Mouse (Mus musculus) heart, adult 2 months (tissue): ENCODE results near the gene Oprm1. TPM values are rescaled to one million over a fixed set of nuclear protein-coding genes. Genes with fewer than 3 reads are reported as not detected.

ENCODE experiments used
- DNase-seq, 2 experiments: peaks; one replicate each; pipeline ENCODE4 v3.0.0; 2021
- H3K27ac ChIP-seq: fragments of 200-600 bp; 2 replicates; pipeline ENCODE4 v1.8.1; 2022
- H3K27me3 ChIP-seq: fragments of 200-500 bp; 2 replicates; pipeline ENCODE4 v1.6.1; 2012; ENCODE audit warnings: mild to moderate bottlenecking, low read length, inconsistent platforms, mixed read lengths; ENCODE audit not compliant: control insufficient read depth, insufficient read depth
- H3K36me3 ChIP-seq: fragments of 200-500 bp; 2 replicates; pipeline ENCODE4 v1.6.1; 2012; ENCODE audit warnings: low read length, inconsistent platforms; ENCODE audit not compliant: control insufficient read depth, insufficient read depth
- H3K4me1 ChIP-seq: fragments of 200-500 bp; 2 replicates; pipeline ENCODE4 v1.6.1; 2011; ENCODE audit warnings: low read length; ENCODE audit not compliant: control insufficient read depth, insufficient read depth
- H3K4me3 ChIP-seq: fragments of 200-600 bp; 2 replicates; pipeline ENCODE4 v1.8.1; 2022
- H3K79me2 ChIP-seq: fragments of 200-500 bp; replicated peaks from 2 replicates; pipeline ENCODE4 v1.6.1; 2012; ENCODE audit warnings: mild to moderate bottlenecking, inconsistent platforms, low read length, moderate library complexity, mixed read lengths; ENCODE audit not compliant: control insufficient read depth, insufficient read depth
- H3K9ac ChIP-seq: fragments of 200-500 bp; 2 replicates; pipeline ENCODE4 v1.6.1; 2012; ENCODE audit warnings: low read depth, mild to moderate bottlenecking, control low read depth, inconsistent platforms, low read length, mixed read lengths
- CTCF ChIP-seq: fragments of 200-600 bp; IDR thresholded peaks from 2 replicates; pipeline ENCODE4 v1.8.1; 2022; ENCODE audit warnings: antibody characterized with exemption, mild to moderate bottlenecking, moderate library complexity
- EP300 ChIP-seq: fragments of 200-500 bp; IDR thresholded peaks from 2 replicates; pipeline ENCODE4 v1.6.1; 2011; ENCODE audit warnings: low read depth, low read length, control low read depth; ENCODE audit not compliant: insufficient read depth
- POLR2A ChIP-seq: fragments of 200-500 bp; IDR thresholded peaks from 2 replicates; pipeline ENCODE4 v1.6.1; 2011; ENCODE audit warnings: mild to moderate bottlenecking, low read depth, low read length, control low read depth; ENCODE audit not compliant: insufficient read depth
- WGBS: fragments of 180-500 bp; shearing (Covaris S2); methylation state at CpG from one replicate; pipeline ENCODE4 v1.1.7; 2018; 5-methylcytosine and 5-hydroxymethylcytosine counted together
- intact Hi-C: fragments of 180-260 bp; cut with DNase I; formaldehyde crosslinking; loops from one replicate; pipeline ENCODE4 v1.15.1; 2025
- polyA plus RNA-seq: library from polyadenylated mRNA; depleted of rRNA; stranded (reverse); fragments of >200 nt; gene quantifications from 2 replicates; pipeline ENCODE4 v1.2.3, GENCODE M21; 2012
- total RNA-seq, 2 experiments: library from RNA; stranded (reverse); gene quantifications; 2 replicates each; pipeline ENCODE4 v1.2.3; 2021

Oprm1 gene
- total and polyA plus RNA-seq, 3 experiments: not detected

DNA sequence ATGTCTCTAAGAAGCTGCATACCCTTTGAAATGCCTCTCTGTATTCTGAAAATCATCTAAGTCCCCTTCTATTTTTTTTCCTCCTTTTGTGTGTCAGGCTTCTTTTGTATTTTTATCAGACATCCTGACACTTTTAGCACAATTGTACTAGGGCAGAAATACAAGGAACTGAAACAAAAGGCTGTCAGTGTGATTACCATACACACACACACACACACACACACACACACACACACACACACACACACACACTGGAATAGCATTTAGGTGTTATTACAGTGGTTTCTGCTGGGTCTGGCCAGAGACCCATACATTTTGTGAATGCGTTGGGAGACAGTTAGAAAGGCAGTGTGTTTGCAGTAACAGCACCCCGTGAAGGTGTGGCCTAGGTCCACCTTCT, 275.2 kb downstream of the Oprm1 start:
- Histone ChIP-seq H3K27me3 (no peaks in the 10 kb centered on the region), H3K36me3 (no peaks in the 10 kb centered on the region), H3K79me2 (no peaks in the 10 kb centered on the region), H3K4me1 (no peaks in the 10 kb centered on the region), H3K27ac (no peak overlapping the region), H3K4me3 (no peak overlapping the region), H3K9ac (no peak overlapping the region)
- intact Hi-C loops: no loop called here
- no peak for DNase-seq
- 96% methylated on average over 2 of the region's 2 CpGs for WGBS
- TF ChIP-seq CTCF (no peak), EP300 (no peak), POLR2A (no peak)

DNA sequence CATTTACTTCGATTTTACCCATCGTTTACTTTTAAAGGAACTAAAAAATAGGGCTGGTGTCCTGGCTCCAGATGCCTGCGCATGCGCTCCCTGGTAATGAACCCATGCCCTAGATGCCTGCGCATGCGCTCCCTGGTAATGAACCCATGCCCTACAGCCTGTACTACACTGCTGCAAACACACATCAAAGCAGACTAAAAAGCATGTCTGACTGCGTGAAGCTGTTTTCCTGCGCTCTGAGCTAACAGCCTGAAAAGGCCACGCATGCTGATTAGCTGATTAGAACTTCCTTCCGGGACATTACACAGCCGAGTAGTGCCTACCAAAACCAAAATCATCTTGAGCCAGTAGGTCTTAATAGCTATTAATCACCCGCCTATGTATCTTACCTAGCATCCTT, 277.2 kb downstream of the Oprm1 start:
- intact Hi-C loops: no loop called here

DNA sequence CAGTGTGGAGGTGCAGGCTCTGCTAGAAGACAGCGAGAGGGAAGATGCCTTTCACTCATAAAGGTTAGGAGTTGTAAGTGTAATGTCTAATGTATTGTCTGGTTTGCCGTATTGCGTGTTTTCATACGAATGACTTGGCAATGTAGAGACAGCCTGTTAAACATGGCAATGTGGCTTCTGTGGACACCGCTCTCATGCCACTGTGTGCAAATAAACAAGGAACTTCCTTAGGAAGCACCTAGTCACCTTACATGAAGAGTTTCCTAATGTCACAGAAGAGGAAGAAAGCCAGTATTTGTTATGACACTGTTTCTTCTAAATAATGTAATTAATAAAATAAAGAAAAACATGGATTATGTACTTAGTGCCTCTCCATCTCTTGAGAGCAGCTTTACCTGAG, 278.9 kb downstream of the Oprm1 start:
- no peak overlapping the region for H3K4me3 ChIP-seq
- H3K36me3 ChIP-seq: no peaks in the 10 kb centered on the region
- no peaks in the 10 kb centered on the region for H3K79me2 ChIP-seq
- intact Hi-C loops: no loop called here
- no peaks in the 10 kb centered on the region for H3K4me1 ChIP-seq
- no peak overlapping the region for H3K27ac ChIP-seq
- no peaks in the 10 kb centered on the region for H3K27me3 ChIP-seq
- no peak overlapping the region for H3K9ac ChIP-seq
- DNase-seq: no peak
- WGBS: 88% methylated on average over 5 of the region's 5 CpGs
- TF ChIP-seq CTCF (no peak), POLR2A (no peak), EP300 (no peak)

More for the DNA sequence above, 277.2 kb downstream of the Oprm1 start:
- 58% methylated on average over 12 of the region's 12 CpGs for WGBS
- DNase-seq: no peak
- Histone ChIP-seq H3K27ac (no peak overlapping the region), H3K79me2 (no peaks in the 10 kb centered on the region), H3K27me3 (no peaks in the 10 kb centered on the region), H3K36me3 (no peaks in the 10 kb centered on the region), H3K4me1 (no peaks in the 10 kb centered on the region), H3K9ac (no peak overlapping the region), H3K4me3 (no peak overlapping the region)
- no peak for TF ChIP-seq CTCF
- no peak for TF ChIP-seq POLR2A

DNA sequence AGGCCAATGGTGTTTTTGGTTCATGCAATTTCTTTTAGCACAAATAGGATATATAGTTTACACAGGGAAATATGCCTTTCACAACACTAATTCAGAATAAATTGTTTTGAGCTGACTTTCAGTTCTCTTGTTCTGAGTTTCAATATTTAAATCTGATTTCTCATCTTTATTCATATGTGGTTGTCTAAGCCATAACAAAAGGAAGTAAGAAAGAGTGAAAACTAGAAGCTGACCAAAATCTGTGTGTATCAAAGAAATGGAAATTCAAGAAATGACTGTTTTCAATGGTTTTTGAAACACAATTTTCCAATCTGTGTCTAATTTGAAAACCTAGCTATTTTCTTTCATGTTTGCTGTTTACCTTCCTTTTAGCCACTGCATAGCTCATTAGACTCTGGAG, 282.7 kb downstream of the Oprm1 start:
- H3K27ac ChIP-seq: no peak overlapping the region
- no peaks in the 10 kb centered on the region for H3K27me3 ChIP-seq
- H3K4me1 ChIP-seq: no peaks in the 10 kb centered on the region
- no peak for TF ChIP-seq CTCF
- no peak overlapping the region for H3K9ac ChIP-seq
- no peak for DNase-seq
- H3K36me3 ChIP-seq: no peaks in the 10 kb centered on the region
- no peak overlapping the region for H3K4me3 ChIP-seq
- H3K79me2 ChIP-seq: no peaks in the 10 kb centered on the region
- intact Hi-C loops: no loop called here

DNA sequence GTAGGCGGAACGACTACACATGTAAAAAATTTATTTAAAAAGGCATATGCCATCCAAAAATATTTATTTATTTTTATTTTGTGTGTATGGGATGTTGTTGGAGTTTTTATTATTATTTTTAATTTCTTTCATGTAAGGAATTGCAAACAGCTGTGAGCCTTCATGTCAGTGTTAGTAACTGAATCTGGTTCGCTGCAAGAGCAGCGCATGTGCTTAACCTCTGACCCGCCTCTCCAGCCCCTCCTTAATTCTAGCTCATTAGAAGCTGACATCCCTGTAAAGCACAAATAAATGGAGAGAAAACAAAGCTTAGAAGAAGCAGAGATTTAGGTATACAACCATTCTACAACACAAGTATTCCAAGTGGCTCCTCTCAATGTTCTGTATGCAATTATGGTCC, 285.6 kb downstream of the Oprm1 start:
- H3K9ac ChIP-seq: no peak overlapping the region
- TF ChIP-seq CTCF: no peak
- TF ChIP-seq POLR2A: no peak
- no peak for TF ChIP-seq EP300
- no peaks in the 10 kb centered on the region for H3K36me3 ChIP-seq
- H3K4me3 ChIP-seq: no peak overlapping the region
- no peaks in the 10 kb centered on the region for H3K79me2 ChIP-seq
- H3K27me3 ChIP-seq: no peaks in the 10 kb centered on the region
- intact Hi-C loops: no loop called here
- H3K4me1 ChIP-seq: no peaks in the 10 kb centered on the region
- no peak for DNase-seq
- 79% methylated on average over 5 of the region's 5 CpGs for WGBS
- H3K27ac ChIP-seq: no peak overlapping the region

DNA sequence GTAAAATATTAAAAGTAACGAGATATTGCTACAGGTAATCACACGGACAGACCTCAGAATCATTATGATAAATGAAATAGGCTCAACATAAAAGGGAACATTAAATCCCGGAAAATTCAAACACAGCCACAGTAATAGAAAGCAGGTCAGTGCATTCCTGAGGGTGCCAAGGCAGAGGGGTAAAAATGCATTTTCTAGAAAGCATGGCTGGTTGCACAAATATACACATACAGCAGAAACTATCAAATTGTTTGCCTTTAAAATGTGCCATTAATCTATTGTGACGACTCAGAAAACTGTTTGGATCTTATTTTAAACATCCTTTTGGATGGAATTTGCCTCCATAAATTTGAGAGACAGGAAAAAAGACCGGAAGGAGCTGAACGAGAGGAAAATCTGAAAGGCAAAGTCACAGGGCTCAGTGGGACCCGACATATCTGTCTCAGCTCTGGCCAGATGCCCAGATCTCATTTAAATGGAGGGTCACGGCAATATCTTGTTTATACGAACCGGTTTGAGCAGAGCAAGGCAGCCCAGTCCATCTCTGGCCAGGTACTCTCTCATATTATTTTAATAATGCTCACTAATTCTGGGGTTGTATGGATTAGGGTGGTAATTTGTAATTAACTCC, 289.1 kb downstream of the Oprm1 start:
- no peaks in the 10 kb centered on the region for H3K36me3 ChIP-seq
- no peaks in the 10 kb centered on the region for H3K4me1 ChIP-seq
- intact Hi-C loops: no loop called here
- no peak overlapping the region for H3K27ac ChIP-seq
- no peaks in the 10 kb centered on the region for H3K27me3 ChIP-seq
- TF ChIP-seq POLR2A: no peak
- no peak for TF ChIP-seq CTCF
- TF ChIP-seq EP300: no peak
- H3K4me3 ChIP-seq: no peak overlapping the region
- no peak for DNase-seq
- H3K79me2 ChIP-seq: no peaks in the 10 kb centered on the region
- 23% methylated on average over 10 of the region's 10 CpGs for WGBS
- H3K9ac ChIP-seq: no peak overlapping the region
